Mouse (Mus musculus): ENCODE measurements around the gene Fam78a.
"Not testable (repeated sequence)": the region's sequence is repeated elsewhere in the genome, so short reads cannot be mapped to it uniquely, and the experiment has no call there.

The Fam78a gene

DNA sequence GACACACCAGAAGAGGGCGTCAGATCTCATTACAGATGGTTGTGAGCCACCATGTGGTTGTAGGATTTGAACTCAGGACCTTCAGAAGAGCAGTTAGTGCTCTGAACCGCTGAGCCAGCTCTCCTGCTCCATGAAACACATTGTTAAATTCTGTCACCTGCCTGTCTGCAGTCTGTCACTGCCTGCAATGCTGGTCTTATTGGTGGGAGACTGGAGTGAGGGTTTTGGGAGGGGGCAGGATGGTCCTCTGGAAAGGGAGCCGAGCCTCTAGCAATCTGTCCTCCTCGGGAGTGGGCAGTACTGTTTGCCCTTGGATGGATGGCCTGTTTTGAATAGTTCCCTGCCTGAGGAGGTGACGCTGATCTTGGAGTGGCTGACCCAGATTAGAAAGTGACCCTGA lies 40.8 kb downstream of the Fam78a start:
- DNase-seq (ENCODE audit: low read depth) = no peak

DNA sequence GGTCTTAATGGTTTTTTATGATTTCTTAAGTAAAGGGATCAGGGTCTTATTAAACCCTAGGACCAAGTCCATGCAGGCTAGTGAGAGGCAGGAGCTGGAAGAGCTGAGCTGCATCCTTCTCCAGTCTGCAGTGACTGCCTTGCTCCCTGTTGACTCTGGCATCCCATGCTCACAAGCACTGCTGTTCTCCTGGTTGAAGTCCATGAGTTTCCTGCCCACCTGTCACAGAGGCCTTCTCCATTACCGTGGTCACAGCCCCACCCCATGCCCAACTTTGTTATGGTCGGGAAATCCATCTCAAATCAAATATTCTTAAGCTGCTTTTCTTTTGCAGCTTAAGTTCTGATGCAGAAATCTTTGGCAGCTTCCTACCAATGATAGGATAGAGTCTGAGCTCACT lies 43.6 kb downstream of the Fam78a start:
- no peak for DNase-seq (ENCODE audit: low read depth)

DNA sequence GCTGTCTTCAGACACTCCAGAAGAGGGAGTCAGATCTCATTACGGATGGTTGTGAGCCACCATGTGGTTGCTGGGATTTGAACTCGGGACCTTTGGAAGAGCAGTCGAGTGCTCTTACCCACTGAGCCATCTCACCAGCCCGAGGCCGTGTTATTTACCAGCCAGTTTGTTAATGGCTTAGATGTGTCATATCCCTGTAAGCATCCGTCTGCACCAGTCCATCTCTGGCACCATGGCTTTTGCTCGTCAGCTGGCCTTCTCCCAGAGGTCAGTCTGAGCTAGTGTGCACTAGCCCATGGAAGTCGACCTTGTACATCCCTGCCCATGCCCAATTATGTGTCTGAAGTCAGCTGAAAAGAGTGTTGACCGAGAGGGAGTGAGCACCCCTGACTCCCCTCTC lies 44.0 kb downstream of the Fam78a start:
- not testable (repeated sequence) for DNase-seq (ENCODE audit: low read depth)

DNA sequence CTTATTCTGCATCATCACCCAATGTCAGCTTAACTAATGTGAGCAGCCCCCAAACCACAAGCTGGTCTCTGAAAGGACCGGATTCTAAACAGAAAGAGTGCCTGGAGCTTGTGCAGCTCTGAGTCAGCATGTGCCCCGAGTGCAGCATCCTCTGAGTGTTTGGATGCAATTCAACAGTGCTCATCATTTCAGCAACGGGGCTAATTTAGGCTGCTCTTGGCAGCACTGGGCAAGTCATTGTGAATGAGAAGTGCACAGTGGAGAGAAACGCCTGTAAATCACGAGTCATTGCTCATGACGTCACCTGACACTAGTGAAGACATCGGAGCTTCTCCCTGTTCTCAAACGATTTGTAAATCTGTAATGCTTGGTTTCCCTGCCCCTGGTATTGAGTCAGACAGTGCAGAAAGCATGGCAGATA lies 46.0 kb downstream of the Fam78a start:
- peak; percentile 92 for DNase-seq (ENCODE audit: low read depth)

DNA sequence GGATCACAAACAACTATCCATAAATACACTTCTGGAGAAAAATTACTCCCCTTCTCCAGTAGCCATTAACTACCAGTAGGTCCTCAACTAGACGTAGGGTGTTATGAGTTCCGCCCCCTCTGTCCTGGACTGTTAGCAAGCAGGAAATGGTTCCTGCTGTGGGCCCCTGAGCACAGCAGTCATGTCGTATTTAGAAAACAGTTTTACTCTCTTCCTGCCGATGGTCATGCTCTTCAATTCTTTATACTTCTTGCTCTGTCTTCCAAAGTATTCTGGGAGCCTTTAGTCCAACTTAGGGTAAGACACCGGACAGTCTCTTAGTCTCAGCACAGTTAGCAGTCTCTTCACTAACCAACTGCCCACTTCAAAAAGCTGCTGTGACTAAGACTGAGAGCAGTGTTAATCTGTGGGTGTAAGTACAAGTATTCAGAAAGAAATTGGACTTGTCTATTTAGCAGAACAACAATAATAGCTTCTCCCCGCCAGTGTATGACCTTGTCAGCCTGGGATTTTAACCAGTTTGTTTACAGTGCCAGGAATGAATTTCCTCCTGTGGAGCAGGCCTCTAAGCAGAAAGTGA lies 47.3 kb downstream of the Fam78a start:
- DNase-seq (ENCODE audit: low read depth) = no peak

DNA sequence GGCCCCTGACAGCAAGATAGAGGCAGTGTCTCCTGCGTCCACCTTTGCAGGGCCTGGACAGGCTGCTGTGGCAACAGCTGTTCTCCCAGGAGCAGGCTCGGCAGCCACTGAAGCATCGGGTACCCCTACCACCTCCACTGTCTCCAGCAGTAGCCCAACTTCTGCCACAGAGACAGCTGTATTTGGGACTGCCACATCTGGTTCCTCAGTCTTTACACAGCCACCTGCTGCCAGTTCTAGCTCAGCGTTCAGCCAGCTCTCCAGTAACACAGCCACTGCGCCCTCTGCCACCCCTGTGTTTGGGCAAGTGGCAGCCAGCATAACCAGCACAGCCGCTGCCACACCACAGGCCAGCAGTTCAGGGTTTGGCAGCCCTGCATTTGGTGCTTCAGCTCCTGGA lies 50.5 kb downstream of the Fam78a start:
- no peak for DNase-seq (ENCODE audit: low read depth)

DNA sequence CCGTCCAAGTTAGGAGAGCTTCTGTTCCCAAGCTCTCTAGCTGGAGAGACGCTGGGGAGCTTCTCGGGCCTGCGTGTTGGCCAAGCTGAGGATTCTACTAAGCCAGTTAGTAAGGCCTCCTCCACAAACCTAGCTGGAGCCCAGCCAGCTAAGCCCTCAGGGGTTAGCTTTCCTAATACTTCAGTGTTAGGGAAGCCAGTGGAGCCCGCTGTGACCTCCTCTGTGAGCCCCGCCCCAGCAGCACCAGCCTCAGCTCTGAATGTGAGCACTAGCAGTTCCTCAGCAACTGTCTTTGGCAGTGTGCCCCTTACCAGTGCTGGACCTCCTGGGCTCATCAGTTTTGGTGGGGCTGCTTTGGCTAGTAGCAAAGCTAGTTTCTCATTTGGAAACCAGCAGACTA lies 51.2 kb downstream of the Fam78a start:
- peak; percentile 80 for DNase-seq (ENCODE audit: low read depth)

DNA sequence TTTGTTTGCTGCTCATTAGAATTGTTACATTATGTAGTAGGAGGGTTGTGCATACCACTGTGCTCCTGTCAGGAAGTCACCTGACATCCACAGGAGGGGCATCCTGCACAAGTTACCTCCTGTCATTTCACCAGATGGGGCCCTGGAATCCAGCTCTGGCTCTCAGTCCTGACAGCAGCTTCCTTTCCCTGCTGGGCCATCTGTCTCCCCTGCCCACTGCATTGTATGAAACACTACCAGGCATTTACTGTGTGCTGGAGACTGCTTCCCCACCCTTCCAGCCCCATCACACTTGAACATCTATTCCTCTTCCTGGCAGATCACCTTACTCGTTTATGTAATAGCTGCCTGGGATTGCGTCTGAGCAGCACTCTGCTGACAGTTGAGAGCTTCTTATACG lies 55.0 kb downstream of the Fam78a start:
- DNase-seq (ENCODE audit: low read depth) = no peak

DNA sequence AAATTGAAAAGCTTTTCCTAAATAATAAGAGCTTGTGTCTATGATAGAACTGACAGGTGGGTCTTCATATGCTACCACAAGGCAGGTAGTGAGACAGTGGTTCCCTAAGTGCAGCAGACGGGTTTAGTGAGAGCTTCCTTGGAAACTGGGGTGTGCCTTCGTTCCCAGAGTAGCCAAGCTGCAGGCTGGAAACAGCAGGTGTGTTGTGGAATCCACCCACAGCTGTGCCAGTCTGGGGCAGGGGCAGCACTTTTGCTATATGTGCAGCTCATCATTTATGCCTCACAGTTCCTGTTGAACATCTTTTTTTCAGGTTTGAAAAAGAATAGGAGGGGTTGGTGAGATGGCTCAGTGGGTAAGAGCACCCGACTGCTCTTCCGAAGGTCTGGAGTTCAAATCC lies 60.3 kb downstream of the Fam78a start:
- no peak for DNase-seq (ENCODE audit: low read depth)

DNA sequence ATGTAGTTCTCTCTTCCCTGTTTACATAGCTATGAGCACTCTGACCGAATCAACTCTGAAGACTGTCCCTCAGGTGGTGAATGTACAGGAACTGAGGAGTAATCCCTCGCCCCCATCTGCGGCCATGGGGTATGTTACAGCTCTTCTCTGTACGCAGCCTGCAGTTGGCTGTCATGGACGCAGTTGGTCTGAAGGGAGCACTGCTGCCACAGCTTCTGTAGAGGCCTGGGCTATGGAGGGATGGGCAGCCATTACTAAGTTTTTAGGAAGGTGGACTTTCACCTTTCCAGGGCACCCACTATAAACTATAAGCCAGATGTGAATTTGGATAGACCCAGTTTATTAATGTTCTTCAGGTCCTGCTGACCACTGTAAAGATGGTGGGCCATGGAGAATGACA lies 64.4 kb downstream of the Fam78a start:
- no peak for DNase-seq (ENCODE audit: low read depth)

DNA sequence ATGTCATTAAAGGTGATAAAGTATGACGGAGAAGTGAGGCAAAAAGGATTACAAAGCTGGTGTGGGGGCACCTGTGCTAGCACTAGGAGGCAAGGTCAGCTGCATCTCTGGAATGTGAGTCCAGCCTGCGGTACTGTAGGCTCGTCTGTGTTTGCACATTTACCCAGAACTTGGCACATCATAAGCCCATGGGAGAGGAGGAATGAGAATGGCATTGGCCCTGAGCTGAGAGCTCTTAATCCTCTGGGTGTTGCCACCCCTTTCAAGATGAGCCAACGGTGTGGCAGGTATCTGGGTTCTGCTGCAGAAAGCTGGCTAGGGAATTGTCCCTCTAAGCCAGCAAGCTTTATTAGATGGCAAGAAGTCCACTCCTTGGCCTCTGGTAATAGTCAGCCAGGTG lies 65.0 kb downstream of the Fam78a start:
- no peak for DNase-seq (ENCODE audit: low read depth)

DNA sequence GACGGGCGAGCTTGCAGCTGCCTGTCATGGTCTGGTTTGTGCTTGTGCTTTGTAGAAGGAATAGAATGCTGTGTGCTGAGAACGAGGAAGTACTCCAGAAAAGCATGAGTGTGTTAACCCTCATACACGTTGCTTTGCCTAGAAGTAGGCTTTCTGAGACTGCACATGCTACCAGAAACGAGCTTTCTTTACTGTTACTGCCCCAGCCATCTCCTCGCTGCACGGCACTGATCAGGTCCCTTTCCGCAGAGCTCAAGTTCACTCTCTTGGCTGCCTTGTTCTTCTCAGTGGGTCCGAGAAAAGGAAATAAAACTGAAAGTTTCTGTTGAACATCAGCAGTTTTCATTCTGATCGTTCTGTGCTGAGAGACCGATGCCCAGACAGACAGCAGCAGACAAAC lies 75.9 kb downstream of the Fam78a start:
- no peak for DNase-seq (ENCODE audit: low read depth)

DNA sequence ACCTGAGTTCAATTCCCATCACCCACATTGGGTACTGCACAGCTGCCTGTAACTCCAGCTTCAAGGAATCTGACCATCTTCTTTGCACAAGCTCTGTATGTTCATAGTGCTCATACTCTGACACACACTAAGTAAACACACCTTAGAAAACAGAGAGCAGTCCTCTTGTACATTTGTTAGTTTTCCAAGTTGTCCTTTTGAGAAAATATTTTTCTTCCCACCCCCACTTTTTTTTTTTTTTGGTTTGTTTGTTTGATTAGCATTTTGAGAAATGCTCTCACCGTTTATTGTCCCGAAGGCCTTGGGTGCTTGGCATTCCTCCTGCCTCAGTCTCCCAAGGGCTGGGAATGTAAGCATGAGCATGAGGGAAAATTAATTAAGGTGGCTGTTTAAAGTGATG lies 76.3 kb downstream of the Fam78a start:
- no peak for DNase-seq (ENCODE audit: low read depth)

All from NIH3T3 (cell line).